Mouse (Mus musculus) common myeloid progenitor, adult 5-6 weeks (primary cell): ENCODE results near the gene Med24. TPM values are rescaled to one million over a fixed set of nuclear protein-coding genes. Genes with fewer than 3 reads are reported as not detected.
"Not testable (repeated sequence)": the region's sequence is repeated elsewhere in the genome, so short reads cannot be mapped to it uniquely, and the experiment has no call there.

ENCODE experiments used
- ATAC-seq: replicated peaks from 2 replicates; pipeline ENCODE4 v1.8.0; 2016; ENCODE audit warnings: low read depth, mild to moderate bottlenecking, moderate TSS enrichment, inconsistent platforms; ENCODE audit not compliant: poor library complexity, severe bottlenecking
- total RNA-seq: library from RNA; stranded (forward); fragments of 200-1000, 187-1606 nt; gene quantifications from 2 replicates; pipeline ENCODE4 v1.2.3, GENCODE M21; 2017

Gene Med24
- total RNA-seq, 1 experiment from 2014 or later, result 39.5 TPM

GRCm38 (mm10) chr11:98747804-98748505 is 18.7 kb upstream of the Med24 start:
- no peak for ATAC-seq

- peak; percentile 59 for ATAC-seq
Measured at GRCm38 (mm10) chr11:98746855-98747693, 17.8 kb upstream of the Med24 start.

DNA sequence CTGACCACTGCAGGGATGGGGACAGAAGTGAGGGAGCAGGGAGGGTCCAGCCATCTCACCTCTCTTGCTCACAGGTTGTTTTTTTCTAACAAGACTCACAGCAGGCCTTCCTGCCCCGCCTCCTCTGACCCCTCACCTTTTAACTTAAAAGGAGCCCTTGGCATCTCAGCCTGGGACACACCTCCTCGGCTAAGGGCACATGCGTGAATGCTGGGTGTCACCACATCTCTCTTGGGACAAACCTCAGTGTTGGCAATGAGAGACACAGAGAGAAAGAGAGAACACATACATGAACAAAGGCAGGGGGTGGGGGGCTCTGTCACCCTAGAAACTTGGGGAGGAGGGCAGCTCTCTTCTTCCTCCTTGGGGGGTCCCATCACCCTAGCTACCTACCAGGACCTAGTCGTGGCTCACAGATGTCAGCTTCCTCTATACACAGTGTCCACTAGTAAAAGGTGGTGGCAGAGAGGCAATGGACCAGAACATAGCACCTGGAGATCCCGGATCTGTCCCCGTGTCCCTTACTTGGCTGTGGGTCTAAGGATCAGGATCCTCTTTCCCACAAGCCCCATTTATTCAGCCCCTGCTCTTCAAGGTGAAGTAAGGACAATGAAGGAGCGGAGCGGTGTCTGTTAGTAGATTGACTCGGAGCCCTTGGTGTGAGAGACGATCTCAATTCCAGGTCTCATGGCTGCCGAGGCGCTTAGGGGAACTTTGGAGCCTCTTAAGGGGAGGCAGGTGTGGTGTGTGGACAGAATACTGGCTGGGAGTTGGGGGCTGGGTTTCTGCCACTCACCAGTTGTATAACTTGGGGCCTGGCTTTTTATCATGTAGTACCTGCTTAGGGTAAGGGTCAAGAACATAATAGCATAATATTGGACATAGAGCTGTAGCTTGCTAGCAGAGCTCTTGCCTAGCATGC is 17.0 kb upstream of the Med24 start:
- ATAC-seq, result no peak

DNA sequence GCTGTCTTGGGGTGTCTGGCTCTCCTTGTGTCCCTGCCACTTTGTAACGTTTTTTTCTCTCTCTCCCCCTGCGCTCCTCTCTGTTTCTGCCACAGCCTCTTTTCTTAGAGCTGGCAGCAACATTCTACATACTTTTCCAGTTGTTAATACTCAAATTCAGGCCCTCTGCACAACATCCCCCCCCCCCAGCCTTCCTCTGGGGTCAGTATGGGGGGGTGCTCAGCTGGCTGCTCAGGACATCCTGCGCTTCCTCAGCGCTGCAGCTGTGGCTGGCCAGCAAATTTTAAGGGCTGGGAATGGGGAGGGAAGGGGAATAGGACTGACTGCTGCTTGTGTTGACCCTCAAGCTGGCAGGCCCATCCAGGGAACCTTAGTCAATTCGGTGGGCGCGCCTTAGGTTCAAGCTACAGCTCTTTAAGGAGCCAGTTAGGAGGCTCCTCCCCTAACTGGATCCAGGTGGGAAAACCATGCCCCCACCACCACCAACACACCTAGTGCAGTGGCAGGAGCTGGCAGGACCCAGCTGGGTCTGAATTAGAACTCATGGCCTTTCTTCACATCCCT is 15.3 kb upstream of the Med24 start:
- no peak for ATAC-seq

DNA sequence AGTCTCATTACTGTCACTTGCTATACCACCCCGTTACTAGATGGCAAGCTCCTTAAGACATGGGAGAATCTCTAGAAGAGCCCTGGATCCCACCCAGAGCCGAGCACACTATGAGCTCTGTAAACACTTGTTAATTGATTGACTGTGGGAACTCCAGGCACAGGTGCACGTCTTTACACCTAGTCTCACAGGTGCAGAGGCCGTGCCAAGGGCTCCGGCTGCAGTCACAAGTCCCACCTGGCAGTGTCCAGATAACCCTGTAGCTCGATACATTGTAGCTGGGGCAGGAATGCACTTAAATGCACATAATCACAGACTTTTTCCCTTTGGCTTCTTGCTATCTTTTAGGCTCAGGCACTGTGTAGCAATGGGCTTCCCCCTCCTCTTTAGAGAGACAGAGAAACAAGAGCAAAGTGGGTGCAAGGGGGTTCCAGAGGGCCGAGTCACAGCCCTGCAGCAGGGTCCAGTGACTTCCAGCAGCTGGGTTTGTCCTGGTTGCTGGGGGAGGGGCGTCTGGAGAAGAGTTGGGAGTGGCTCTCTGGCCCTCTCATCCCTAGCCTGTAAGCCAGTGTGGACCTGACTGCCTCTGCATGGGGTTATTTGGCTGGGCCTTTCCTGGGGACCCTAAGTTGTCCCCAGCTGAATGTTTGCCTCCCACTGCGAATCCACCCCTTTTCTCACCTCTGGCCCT is 14.6 kb upstream of the Med24 start:
- no peak for ATAC-seq

- ATAC-seq, result no peak
Measured at GRCm38 (mm10) chr11:98742397-98743291, 13.4 kb upstream of the Med24 start.

GRCm38 (mm10) chr11:98741622-98742396 is 12.6 kb upstream of the Med24 start:
- ATAC-seq, result peak; percentile 43

GRCm38 (mm10) chr11:98741051-98741620 is 11.9 kb upstream of the Med24 start:
- ATAC-seq, result 0 out of 2 replicates have a peak, but pooled peaks have one; percentile 1

DNA sequence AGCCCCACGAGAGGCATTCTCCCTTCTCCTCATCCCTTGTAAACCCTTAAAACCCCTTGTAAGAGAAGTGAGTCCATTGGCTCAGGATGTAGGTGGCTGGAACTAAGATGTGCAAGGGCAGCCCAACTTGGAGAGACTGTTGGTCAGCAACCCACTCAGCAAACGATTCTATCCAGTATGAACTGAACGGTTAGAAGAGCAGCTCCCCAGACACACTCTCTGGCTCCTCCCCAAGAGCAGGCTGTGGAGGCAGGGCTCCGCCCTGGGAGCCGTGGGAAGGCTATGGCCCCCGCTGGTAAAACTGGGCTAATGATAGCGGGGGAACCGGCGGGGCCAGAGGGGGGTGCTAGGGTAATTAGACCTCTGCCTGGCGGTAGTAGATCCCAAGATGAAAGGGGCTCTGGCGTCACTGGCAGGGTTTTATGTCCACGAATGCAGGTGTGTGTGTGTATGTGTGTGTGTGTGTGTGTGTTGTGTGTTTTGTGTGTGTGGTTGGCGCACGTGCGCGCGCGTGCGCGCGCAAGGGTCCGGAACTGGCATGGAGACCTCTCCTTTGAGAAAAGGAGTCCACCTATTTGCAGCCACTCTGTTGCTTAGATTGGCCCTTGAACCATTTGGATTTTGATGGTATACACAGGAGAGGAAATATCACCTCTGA is 11.3 kb upstream of the Med24 start, which contains the start of gene Thra:
Gene Thra (plus strand): TSS at position 246 of the 658 bp plus-strand sequence.
- peak; percentile 81 for ATAC-seq

DNA sequence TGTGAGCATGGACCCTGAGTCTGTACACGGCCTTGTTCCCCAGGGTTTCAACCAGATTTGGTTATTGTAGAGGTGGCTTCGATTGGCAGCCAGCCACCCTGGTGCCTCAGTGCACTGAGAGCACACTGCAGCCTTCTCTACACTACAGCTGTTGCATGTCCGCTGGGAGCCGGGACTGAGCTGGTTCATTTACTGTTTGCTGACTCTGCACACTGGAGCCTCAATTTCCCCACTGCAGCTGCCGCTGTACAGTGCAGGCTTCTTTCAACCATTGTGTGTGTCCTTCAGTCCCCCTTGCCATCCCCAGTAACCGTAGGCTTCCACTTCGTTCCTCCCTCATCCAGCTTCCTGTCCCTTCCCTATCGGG is 10.8 kb upstream of the Med24 start:
- ATAC-seq, result 0 out of 2 replicates have a peak, but pooled peaks have one; percentile 6

DNA sequence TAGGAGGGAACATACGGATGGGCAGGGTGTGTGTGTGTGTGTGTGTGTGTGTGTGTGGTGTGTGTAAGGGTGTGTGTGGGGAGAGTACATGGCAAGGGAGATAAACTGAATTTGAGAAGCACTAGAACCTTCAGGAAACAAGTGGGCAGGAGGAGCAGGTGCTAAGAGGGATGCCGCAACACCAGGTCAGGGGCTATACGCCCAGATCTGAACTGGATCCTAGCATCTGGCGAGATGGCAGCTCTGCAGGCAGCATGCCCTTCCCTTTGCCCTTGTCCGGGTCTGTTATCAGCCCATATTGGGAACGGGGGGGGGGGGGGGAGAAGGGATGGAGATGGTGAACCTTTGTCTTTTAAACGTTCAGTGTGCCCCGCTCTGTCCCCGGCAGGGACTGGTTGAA is 9.7 kb upstream of the Med24 start:
- no peak for ATAC-seq

GRCm38 (mm10) chr11:98738428-98738911 is 9.2 kb upstream of the Med24 start:
- no peak for ATAC-seq

DNA sequence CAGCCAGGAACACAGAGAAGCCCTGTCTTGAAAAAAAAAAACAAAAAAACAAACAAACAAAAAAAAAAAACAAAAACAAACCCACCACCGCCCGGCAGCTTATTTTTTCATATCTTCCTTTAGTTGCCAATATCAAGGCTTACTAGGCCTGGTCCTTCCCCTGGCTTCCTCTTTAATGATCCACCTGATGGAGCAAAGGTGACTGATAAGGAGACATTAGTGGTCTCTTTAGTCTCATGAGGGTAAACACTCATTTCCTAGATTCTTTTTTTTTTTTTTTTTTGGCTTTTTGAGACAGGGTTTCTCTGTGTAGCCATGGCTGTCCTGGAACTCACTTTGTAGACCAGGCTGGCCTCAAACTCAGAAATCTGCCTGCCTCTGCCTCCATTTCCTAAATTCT is 8.0 kb upstream of the Med24 start:
- ATAC-seq, result not testable (repeated sequence)

DNA sequence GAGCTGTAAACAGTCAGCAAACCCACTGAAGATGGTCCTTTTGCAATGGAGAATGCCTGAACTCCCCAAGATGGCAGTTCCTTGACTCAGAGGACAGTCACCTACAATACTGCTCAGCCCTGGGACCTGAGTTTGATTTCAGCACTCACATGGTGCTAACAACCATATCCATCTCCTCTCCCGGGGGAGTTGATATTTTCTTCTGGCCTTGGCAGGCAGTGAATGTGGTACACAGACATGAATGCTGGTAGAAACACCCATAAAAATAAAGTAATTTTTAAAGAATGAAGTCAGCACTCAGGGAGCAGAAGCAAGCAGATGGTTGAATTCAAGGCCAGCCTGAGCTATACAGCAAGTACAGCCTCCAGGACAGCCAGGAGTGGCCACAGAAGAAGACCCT is 6.9 kb upstream of the Med24 start:
- no peak for ATAC-seq

- ATAC-seq, result no peak
Measured at GRCm38 (mm10) chr11:98735111-98735510, 5.9 kb upstream of the Med24 start.

GRCm38 (mm10) chr11:98734020-98734419 is 4.8 kb upstream of the Med24 start:
- ATAC-seq, result no peak

DNA sequence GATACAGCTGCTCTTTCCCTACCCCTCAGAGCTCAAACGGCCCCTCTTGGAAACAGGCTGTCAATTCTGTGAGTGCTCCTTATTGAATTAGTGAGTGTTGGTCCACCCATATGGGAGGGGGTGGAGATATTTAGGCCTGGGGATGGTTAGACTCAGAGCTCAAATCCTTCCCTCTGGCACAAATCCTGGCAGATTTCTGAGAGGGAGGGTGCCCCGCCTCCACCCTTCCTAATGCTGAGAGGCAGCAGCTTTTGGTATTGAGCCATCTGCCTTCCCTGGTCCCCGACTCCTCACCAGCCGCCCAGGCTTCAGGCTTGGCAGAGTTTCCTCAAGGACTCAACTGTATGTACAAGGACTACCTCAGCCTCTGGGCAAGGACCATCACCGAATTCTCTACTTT is 1.9 kb upstream of the Med24 start:
- ATAC-seq, result no peak
